ENCODE assay signal across 15 mouse cellular contexts in the genomic region with DNA sequence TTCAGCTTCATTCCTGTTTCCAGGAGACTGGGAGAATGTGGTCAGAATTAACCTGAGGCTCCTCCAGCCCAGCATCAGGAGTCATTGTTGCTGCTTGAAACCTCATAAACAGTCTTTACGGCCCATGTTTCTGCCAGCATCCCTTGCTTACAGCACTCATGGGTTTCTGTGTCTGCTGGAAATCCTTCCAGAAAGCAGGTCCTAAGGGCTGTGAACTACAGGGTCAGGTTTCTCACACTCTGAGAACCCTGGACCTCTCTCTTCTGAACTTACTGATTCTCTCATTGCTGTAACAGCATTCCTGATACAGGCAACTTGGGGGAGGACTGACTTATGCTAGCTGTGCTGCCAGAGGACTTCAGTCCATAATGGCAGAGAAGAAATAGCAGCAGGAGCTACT.
"Had no signal": no experiment of that assay in that cellular context is flagged by ENCODE, and none has a peak within 500 bp of the region (broad histone marks: within the 10 kb centered on the region; RNA-seq: fewer than 3 reads in every experiment).

No protein-coding gene starts in this region.

- H3K27me3 ChIP-seq: neural tube, embryonic 15.5 days; stomach, embryonic 15.5 days had no signal

- H3K9me3 ChIP-seq: neural tube, embryonic 15.5 days; stomach, embryonic 15.5 days had no signal

- H3K4me2 ChIP-seq: neural tube, embryonic 15.5 days; stomach, embryonic 15.5 days had no signal

- H3K36me3 ChIP-seq: neural tube, embryonic 15.5 days; stomach, embryonic 15.5 days had no signal

- H3K9ac ChIP-seq: neural tube, embryonic 15.5 days; stomach, embryonic 15.5 days had no signal

- DNase-seq: retina, postnatal 1 day; right cerebral cortex, adult 18-20 months; right cerebral cortex, postnatal 14 days; right cerebral cortex, postnatal 25 days; right cerebral cortex, postnatal 4 days; spleen, adult 18-20 months; thymus, adult 18-20 months; thymus, adult 2 months; thymus, postnatal 14 days; thymus, postnatal 25 days; thymus, postnatal 36 days; thymus, postnatal 4 days had no signal

- H3K4me3 ChIP-seq: neural tube, embryonic 15.5 days; stomach, embryonic 15.5 days had no signal

- H3K27ac ChIP-seq: neural tube, embryonic 15.5 days; stomach, embryonic 15.5 days; stomach, postnatal 0 days had no signal
